Mouse (Mus musculus) 3134 (cell line): ENCODE results near the gene Odf3l2.

Experiments used
- DNase-seq: peaks from one replicate; pipeline ENCODE4 v3.0.0-alpha.2; 2011; ENCODE audit warnings: low spot score; ENCODE audit not compliant: insufficient read length; ENCODE audit errors: extremely low read depth

Gene Odf3l2

DNA sequence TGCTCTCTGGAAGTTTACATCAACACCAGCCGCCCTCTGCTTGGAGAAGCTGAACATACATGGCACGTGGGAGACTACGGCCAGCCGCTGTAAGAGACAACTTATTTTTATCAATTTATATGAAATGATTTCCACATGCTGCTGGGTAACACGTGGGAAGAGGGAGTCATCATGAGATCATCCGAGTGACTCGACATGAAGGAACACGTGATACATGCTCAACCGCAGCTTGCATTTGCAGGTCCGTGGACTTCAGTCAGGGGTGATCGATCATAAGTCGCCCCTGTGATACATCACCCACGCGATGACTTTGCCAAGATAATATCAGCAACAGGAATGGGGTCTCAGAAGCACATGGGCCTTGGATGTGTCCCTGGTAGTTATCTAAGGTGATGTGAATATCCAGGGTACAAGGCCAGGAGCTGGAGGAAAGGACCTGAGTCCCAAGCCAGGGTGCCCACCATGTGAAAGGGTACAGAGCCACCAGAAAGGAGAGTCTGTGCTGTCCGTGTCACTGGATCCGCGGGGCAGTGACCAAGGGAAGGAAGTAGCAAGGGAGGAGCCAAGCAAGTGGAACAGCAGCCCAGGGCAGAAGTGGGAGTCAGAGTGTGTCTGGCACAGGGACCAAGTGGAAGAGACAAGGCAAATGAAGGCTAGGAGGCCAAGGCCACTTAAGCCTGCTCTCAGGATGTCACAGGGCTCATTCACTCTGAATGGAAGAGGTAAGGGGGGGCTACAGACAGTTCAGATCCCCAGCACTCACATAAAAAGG, 12.3 kb downstream of the Odf3l2 start:
- DNase-seq = peak; percentile 71

DNA sequence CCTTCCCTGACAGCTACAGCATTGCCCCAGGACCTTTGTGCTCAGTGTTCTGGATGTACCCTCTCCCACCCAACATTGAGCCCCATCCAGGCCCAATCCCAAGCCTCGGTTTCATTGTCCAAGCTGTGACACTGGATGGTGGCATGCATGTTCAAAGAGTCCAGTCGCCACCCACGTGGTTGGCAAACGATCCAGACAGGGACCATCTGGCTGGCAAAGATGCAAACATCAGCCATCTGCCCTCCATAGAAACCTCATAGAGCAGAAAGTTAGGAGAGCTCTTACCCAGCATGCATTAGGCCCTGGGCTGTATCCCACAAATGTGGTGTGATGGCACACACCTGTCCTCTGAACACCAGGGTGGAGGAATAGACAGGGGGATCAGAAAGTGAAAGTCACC, 14.1 kb downstream of the Odf3l2 start:
- DNase-seq = no peak

DNA sequence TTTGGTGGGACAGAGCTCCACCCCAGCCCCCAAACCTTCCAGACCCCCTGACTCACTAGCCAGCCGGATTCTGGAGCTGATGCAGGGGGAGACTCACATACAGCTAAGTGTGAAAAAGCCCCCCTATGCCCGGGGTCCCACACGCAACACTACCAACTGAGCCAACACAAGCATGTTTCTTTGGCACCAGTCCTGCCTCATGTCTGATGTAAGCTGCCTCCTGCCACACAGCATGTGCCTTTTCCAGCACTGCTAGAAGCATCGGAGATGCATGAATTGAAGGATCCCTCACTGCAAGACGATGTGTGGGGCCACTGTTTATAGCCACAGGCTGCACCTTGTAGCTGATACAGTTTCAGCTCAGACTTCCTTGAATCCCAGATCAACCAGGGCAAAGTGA, 17.2 kb downstream of the Odf3l2 start:
- DNase-seq = no peak

DNA sequence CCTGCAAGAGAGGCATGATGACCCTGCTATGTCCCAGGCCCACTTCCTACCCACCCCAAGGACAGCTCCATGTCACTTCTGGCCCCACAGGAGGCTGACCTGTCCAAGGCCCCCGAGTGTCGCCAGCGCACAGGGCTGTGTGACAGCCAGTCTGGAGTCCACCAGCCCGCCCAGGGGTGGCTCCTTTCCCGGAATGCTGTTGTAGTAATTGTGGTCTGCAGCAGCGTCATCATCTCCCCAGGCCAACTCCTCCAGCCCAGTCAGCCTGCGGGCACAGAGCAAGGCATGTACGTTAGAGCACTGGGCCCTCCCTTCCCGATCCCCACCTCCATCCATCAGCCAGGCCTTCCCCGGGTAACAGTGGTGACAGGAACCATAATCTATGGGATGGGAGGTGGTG, 19.4 kb downstream of the Odf3l2 start:
- peak; percentile 86 for DNase-seq

DNA sequence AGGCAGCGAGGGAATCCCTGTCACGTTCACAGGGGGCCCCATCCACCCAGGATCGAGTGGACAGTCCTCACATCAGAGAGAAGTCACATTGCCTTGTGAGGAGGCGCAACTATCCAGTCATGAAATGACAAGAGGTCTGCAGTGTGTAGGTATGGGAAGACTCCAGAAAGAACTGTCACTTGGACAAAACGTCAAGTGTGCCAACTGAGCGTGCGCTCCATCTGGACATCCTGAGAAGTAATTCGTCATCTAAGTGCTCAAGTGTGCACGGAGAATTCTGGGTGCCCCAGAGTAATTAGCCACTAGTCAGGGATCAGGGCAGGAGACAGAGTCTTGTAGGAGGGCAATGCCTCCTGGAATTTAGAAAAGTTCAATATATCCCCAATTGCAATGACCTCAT, 20.1 kb downstream of the Odf3l2 start:
- DNase-seq = no peak

DNA sequence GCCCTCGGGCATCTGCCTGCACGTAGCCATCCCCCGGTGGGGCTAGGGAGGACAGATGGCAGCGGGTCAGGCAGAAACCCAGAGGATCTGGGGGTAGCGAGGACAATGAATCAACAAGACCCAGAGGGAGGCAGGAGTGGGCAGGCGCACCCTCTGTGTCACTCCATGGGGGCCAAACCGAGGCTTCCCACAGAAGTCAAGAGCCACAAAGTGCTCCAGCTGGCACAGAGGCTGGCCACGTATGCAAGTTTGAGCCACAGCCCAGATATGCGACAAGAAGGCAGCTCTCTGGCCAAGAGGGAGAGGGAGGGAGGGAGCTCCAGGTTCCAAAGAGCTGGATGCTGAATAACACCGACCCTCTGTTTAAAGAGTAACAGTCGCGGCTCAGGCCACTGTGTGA, 21.6 kb downstream of the Odf3l2 start:
- peak; percentile 74 for DNase-seq

DNA sequence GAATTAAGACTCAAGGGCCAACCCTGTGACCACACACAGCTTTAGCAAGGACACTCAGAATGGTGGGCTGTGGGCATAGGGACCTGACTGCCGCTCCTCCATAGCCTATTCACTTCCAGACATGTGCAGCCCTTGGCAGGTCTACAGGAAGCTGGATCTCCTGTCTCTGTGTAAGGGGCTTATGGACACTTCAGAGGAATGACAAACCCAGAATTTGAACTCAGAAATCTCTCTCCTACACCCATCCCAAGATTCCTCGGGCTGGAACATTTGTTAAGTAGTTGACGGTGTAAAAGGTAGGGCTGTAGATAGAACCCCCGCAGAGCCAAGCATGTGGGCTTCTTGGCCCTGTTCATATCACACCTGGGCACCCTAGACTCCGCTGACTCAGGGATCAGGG, 29.2 kb downstream of the Odf3l2 start:
- no peak for DNase-seq

DNA sequence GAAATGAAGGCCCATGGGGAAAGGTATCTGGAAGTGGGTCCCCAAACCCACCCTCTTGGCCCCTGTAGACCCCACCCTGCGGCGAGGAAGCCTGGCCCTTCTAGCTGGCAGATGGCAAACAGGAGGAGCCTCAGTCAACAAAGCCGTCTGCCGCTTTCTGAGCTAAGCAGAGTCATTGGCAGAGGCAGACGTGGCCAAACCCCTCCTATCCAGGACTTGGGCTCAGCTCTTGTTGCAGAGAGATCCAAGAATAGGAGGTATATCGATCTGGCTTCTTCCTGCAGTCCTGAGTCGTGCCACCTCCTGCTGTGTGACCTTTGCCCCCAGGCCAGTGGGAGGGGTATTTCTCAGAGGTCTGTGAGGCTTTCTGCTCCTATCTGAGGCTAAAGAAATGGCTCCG, 29.7 kb downstream of the Odf3l2 start:
- no peak for DNase-seq

DNA sequence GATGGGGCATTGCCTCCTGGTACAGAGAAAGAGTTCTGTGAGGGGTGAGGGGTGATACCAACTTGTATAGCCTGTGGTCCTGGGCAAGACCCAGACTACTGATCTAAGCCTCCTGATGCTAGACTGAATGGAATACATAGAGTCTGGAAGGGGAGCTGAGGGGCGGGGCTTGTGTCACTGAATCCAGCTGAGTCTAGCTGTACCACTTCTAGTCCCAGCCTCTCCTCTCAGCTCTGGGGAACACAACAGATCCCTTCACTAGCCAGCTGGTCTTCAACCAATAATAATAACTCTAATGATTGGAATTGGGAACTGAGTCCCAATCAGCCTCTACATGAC, 31.3 kb downstream of the Odf3l2 start:
- no peak for DNase-seq

DNA sequence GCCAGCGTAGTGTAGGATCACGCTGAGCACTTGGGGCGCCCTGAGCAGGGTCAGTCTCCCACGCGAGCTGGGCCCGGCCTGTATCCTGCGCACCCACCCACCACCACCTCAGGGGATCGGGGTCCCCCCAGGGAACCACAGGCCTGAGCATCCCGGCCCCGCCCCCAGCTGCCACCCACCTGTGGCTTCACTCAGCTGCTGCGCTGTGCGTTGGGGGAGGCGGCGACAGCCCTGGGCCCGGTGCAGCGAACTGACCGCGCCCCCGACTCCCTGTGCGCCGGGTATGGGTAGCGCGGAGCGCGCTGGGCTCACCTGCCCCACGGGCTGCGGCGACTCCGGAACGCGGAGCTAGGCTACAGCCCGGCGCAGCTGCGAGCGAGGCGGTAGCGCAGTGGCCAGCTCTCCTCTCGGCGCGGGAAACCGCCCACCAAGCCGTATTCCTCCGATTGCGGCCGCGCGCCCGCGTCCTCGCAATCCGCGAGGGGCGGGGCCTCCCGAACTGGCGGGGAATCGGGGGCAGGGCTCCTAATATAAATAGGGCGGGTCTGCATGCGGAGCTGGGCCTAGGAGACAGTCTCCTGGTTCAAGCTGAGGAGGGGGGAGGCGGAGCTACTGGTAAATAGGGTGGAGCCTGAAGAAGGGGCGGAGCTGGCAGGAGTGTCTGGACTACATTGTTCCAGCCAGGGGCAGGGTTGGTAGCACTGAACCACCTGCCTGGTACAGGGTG, 31.8 kb downstream of the Odf3l2 start, which contains the start of gene C2cd4c:
C2cd4c (minus strand) TSS at position 448 of the 727 bp plus-strand sequence.
- no peak for DNase-seq

DNA sequence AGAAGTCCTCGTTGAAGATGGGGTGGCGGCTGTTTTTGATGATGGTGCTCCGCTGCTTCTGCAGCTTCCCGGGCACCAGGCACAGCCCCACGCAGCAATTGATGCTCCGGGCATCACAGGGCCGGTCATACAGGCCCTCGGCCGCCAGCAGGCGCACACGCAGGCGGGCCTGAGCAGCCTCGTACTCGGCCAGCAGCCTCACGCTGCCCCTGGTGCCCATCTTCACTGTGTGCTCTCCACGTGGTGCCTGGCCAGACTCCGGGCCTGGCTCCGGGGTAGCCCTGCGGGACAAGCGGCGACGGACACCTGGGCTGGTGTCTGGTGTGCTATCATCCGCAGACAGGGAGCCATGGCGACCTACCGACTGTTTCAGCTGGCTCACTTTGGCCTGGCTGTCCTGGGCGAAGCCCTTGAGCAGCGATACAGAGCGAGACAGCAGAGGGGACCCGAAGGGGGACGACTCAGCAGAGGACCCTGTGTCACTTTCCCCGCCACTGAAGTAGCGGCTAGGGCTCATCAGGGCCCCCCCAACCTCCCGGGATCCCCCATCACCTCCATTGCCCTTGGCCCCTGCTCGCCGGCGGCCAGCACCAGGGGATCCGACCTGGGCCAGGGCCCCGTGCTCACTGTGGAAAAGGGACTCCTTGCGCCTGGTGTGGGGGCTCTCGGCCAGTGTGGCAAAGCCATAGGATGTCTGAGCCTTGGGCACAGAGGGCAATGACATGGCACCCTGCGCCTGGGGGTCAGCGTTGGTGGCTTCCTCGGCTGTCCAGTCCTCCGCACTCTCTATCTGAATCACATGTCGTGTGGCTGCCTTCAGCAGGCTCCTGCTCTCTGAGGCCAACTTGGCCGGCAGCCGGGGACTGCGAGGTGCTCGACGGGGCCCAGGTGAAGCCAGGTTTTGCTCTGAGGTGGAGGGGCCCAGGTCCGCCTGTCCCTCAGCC, 33.1 kb downstream of the Odf3l2 start:
- DNase-seq = no peak

DNA sequence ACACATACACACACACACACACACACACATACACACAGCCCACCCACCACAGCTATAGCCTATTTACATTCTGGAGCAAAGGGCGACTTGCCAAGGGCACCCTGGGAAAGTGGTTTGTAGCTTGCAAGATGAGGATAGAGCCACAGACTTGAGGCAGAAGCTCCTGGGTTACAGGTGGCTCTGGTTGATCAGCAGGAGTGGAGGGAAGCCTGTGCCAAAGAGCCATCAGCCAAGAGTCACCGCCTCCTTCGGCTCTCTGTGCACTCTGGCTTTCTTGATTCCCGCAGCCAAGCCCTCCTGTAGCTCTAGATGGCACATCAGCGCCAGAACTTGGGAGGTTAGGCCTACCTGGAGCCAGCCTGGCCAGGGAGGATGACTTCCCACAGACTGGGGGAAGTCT, 34.2 kb downstream of the Odf3l2 start:
- DNase-seq = no peak

DNA sequence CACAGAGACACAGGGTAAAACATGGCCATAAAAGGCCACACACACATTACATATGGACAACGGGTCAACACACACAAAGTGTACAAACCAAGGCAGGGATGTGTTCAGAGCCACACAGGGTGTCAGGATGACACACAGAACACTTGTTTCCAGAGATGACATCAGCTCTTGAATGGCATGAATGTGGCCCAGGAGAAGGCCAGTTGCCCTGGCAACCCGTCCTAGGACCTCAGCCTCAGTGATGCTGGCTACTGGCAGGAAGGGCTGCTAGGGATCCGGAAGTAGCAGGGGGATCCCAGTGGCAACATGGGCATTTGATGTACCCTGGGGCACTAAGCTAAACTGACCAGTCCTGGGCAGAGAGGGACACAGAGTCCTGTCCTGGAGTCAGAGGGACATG, 36.3 kb downstream of the Odf3l2 start:
- DNase-seq = no peak

DNA sequence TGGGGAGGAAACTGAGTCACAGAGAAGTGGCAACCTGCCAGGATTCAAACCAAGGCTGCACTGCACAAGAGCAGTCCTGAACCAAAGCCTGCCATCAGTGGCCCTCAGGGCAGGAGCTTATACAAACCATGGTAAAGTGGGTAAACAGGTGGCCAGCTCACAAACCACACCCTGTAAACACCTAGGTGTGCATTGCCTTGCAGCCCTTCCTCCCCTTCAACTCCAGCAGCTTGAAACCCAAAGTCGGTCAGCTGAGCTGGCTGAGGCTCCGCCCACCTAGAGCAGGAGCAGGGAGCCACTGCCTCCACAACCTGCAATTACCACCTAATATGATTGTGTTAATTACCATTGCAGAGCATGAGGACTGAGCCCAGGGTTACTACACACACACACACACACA, 37.6 kb downstream of the Odf3l2 start:
- no peak for DNase-seq

DNA sequence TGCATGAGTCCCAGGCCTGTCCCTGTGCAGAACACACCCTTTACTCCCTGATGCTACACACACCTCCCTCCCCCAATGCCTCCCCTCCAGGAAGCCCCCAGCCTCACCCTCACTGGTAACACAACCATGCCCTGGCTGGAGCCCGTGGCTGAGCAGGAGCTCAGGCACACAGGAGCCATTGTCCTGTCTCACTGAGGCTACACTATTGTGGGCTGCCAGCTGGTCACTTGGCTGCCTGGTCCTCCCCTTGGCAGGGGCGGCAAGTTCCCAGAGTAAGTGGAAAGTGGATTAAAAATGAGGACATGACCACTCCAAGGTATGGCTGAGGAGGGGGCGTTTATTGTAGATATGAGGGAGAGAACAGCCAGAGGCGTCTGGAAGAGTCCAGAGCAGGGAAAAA, 39.0 kb downstream of the Odf3l2 start:
- no peak for DNase-seq

DNA sequence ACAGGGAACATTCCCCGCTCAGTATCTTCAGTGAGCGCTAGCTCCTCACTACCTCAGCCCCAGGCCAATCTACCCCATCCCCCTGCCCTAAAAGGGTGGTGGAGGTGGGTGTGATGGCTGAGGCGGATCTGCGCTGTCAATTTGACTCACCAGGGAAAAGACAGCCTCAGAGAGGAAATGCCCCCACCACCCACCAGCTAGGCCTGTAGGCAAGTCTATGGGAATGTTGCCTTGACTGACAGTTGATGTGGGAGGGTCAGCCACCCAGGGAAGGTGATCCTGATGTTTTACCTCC, 47.7 kb downstream of the Odf3l2 start:
- no peak for DNase-seq

DNA sequence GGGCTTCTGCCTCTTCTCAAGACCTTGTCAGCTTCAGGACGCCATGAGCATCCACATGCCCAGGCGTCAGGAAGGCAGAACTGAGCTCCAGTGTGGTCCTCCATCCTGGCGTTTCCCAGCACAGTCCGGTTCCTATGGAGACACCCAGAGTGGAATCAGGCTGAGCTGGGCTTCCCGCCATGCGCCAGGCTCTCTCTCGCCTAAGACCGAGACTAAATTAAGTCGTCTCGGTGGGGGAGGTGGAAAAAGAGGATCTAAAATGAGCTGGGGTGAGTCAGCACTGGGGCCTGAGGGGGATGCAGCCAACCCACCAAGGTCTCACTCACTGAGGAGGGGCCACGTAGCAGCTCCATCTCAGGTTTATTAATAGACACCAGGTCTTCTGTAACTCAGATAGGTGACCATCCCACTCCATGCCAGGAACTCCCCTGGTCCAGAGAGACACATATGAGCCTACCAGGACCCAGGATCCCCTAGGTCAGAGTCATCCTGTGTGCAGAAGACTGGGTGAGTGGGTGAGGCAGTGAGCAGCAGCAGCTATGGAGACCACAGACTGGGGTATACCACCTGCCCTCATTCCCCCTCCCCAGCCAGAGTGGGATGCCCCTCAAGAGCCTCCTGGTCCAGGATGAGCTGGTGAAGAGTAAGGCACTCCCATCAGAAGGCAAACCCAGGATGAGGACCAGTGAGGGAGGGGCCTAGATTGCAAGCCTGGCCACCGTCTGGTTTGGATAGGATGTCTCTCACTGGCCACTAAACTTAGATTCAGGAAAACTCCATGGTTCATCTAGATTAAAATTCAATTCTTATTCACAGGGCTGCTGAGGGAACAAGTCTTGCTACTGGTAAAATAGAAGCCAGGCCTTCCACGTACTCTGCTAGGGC, 48.2 kb downstream of the Odf3l2 start:
- DNase-seq = no peak

DNA sequence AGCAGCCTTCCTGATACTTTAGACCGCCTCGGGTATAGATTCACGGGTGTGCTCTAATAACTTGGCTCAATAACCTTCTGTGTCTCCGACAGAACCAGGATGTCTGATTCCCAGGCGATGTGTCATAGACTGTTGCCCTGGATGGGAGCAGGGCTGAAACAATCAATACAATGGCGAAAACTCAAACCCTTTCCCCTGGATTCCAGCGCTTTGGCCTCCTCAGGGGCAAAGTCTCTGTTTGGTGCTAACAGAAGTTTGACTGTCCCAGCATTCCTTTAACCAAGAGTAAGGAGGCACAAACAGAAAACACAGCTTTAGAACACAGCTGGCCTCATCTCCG, 50.0 kb downstream of the Odf3l2 start:
- no peak for DNase-seq

DNA sequence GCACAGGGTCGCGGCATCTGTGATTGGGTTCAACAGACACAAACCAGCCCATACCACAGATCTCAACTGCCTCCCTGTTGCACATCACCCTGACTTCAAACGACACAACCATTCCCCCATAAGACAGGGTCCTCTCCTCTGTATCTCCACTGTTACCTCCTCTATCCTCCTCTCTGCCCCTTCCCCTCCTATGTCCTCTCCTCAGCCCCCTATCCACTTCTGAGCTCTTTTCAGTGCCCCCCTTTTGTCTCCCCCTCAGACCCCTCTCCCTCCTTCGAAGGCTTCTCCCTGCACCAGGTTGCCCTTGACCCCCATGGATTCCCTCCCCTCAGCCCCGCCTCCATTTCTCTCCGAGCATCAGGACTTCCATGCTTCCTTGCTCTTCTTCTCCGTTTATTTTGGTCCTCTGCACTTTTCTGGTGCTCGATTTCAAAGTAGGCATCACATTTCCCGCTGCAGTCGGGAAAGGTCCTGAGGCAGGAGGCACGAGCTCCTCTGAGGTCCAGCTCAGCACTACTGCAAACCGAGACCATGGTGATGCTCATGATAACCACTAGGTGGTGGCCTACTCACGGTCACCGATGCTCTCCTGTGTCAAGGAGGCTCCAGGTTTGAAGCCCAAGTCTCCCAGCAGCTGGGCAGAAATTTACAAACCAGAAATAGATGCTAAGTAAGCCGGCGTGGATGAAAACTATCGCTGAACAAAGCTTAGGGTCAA, 50.5 kb downstream of the Odf3l2 start:
- DNase-seq = peak; percentile 51

DNA sequence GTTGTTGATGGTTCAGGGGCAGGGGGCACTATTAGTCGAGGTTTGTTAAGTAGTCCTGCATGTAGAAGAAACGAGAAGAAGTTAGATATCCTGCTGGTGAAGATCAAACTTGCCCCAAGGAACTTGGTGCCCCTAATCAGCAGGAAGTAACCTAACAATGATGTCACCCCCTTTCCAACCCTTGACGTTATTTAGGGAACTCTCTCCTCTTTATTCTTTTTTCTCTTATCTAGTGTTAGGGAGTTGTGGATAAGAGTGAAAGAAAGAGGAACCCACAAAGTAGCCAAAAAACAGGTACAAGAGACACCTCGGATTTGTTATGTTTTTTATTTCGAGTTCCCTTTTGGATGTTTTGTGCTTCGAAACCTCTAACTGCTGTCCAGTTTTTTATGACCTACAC, 51.4 kb downstream of the Odf3l2 start:
- DNase-seq = no peak
